Mouse (Mus musculus) fat pad, adult 2 months (tissue): ENCODE results near the gene Cachd1.

Experiments used
- DNase-seq: peaks from one replicate; pipeline ENCODE4 v3.0.0-alpha.2; 2011; ENCODE audit warnings: low read depth, low spot score; ENCODE audit errors: extremely low read depth

Cachd1 gene

DNA sequence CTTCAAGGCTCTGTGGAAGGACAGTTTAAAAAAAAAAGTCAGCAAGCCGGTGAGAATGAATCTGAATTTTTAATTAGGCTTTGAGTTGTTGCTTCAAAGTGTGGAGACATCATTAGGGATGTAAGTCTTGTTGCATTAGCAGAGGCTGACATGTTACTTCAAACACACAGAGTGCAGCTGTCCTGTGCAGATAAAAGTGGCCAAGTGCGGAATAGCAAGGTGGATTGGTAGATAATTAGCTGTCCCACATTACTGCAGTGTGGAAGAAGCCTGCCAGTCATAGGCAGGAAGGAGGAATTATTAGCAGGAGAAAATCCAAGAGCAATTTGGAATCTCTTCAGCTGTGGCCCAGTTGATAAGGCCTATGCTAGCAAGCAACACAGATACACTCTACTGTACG lies 10.7 kb downstream of the Cachd1 start:
- no peak for DNase-seq

DNA sequence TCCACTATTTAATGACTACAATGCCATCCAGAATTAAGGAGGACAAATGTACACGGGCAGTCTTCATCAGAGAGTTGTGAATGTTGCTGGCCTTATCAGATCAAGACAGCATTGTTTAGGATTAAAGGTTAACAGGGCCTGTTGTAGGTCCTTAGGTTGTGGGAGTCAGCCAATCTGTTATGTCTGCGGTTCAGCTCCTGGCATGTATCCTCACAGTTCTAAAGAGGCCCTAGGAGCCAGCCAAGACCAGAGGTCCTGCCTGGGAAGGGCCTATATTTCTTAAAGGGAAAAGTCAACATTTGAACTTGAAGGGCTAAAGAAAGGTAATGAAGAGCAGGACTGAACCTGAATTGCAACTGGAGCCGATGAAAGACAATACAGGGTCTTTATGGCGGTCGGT lies 13.7 kb downstream of the Cachd1 start:
- DNase-seq = peak; percentile 31

DNA sequence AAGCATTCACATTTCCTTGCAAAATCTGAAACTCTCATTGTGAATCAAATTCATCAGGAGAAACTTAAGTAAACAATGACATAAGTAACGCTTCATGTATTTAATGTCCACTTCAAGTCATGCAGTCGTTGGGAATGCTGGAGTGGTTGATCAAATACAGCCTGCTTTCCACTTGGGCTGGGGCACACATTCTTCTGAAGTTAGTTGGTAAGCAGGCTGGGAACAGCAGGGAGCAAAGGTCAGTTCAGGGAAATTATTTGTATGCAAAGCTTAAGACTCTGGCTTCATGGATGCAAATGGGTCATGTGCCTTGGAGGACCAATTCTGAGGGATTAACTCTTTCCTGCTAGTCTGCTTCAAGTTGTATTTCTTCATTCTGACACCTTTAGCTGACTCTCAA lies 16.7 kb downstream of the Cachd1 start:
- no peak for DNase-seq

DNA sequence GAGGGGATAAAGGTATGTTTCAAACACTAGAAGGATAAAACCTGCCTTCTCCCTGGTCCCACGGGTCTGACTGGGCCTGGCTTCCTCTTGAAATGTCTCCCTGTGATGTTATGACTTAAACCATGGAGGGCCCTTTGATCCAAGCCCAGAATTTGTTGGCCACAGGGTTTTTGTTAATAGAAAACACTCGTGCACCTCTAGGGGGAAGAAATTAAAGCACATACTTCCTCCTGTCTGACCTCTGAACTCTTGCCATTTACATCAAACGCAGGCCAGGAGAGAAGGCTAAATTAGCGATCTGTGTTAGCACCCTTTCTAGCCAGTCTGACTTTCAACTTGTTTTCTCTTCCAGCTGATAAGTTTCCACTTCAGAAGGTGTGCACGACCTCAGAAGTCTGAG lies 19.0 kb downstream of the Cachd1 start:
- no peak for DNase-seq

DNA sequence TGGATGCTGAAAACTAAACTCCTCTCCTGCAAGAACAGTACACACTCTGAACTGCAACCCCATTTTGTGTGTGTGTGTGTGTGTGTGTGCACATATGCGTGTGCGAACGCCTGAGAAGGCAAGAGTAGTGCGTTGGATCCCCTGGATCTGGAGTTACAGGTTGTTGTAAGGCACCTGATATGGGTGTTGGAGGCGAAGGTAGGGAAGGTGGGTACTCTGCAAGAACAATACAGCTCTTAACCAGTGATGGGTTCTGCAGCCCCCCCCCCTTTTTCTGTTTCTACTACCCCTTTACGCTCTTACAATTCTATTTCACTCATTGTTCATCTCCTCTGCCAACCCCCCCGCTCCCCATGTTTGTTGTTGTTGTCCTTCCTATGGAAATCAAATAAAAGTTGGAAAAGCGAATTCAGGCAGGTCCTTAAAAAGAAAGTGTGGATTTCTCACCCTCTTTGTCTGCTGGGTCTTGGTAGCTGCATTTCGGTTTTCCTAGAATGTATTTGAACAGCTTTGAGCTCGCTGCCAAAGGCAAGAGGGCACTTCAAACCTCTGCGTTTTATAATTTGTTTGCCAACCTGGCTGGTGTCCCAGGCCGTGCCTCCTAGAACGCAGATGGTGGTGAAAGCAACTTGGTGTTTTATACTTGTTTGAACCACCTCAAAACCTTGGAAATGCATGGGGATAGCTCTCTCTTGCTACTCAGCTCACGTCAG lies 24.4 kb downstream of the Cachd1 start:
- no peak for DNase-seq

DNA sequence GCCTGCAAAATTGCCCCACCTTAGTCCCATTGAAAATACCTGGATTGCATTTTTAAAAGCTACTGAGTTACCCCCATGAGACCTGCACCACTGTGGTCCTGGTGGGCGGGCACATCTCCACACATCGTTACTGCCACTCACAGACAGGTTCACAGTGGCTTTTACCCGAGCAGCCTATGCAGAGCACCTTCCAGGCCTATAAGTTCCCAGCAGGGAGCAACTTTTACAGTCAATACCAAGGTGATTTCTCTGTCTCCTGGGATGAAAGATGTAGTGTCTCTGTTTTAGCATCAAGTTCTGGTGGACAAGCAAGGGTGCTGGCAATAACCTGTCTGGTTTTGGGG lies 24.9 kb downstream of the Cachd1 start:
- DNase-seq = no peak

DNA sequence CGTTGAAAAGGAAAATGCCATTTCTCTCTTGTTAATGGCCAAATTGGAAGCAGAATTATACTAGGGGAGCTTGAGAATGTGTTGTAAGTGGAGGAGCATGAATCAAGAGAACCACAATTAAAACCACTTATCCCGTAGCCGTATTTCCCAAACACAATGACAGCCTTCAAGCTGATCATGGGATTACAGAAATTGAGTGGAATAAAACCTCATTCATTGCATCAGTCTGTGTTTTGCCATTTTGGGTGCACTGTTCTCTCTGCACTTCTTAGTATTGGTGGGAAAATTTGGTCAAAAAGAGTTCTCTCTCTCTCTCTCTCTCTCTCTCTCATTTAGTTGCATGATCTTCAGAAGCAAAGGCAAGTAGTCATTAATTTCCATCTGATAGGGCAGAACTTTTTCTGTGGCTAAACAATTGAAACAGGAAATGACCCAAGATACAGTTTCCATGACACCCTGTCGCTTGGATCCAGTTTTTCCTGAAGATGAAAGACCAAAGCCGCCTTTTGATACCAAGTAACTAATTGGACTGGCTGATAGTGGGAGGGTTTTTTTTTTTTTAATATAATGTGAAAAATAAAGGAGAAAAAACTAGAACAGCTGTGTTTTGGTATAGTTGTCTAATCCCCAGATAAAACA lies 34.7 kb downstream of the Cachd1 start:
- no peak for DNase-seq

DNA sequence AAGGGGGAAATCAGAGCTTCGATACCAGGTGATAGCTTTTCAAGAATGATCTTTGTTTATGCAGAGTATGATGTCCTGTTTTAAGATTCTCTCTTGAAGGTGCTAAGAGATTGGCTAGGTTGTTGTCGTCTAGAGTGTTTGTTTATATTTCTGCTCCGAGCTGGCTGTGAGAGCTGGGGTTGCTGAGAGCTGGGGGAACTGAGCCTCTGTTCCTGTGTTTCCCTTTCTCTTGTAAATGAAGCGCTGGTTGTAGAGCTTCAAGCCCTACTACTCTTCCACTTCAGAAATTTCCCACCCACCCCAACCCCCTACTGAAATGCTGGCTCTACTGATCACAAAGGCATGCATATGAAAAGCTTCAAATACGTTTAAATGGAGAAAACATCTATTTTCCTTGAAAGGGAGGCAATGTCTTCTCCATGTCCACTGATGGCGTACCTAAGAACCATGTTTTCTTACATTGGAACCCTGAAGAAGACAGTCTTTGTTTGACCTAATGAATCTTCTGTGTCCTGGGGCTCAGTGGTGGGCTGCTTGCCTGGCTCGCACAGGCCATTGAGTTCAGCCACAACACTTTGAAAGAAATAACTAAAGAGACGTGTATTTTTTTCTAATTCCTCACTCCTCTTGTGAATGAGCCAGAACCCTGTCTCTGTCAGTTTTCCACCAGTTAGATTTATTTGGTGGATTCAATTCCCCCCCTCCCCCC lies 35.5 kb downstream of the Cachd1 start:
- no peak for DNase-seq

DNA sequence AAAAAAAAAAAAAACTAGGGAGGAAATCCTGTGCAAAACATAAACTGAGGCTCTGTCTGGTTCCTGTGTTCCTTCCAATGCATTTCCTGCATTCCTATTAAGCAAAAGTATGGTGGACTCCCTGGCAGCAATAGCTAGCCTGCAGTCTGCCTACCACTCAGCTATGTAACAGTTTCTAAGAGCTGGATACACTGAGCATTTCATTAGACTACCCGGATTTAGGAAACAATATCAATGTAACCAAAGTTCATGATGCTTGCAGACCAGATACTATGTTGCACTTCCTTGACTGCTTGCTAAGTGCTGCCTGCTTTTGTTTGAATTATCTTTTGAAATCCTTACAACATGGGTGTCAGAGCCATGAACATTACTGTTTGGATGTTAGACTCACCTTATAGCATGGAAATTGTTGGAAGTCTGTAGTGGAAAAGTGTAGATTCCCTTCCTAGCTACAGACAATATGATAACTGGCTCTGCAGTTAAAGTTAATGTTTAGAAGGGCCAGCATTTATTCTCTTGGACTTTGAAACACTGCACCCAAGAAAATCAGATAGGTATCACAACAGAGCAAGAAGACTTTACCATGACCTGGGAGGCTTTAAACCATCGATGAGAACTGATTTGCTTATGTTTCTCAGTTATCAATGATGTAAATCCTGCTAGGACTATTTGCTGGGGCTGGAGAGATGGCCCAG lies 37.4 kb downstream of the Cachd1 start:
- no peak for DNase-seq

DNA sequence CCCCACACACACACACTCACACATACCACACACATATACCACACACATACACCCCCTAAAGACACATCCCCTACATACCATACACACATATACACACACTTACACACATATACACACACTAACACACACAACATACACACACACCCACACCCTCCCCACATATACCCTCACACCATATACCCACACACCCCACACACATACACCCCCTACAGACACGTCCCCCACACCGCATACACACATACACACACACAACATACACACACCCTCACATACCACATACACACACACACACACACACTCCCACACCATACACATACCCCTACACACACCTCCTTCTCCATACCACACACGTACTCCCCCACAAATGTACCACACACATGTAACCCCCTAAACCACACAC lies 42.8 kb downstream of the Cachd1 start:
- no peak for DNase-seq

DNA sequence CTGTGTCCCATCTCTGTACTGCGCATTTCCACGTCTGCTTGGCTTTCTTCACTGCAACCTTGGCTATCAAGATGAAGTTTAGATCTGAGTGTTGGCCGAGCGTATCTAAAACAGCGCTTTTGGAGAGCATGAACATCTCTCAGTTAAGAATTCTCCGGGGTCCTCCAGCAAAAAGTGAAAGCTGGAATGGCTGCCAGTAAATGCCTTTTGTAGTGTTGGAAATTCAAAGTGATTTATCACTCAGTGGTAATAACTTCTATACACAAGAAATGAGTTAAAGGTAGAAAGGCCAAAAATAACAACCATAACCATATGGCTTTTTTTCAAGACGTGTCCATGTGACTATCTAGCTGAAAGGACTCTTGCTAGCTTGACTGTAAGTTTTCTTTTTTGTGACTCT lies 46.1 kb downstream of the Cachd1 start:
- DNase-seq = no peak

DNA sequence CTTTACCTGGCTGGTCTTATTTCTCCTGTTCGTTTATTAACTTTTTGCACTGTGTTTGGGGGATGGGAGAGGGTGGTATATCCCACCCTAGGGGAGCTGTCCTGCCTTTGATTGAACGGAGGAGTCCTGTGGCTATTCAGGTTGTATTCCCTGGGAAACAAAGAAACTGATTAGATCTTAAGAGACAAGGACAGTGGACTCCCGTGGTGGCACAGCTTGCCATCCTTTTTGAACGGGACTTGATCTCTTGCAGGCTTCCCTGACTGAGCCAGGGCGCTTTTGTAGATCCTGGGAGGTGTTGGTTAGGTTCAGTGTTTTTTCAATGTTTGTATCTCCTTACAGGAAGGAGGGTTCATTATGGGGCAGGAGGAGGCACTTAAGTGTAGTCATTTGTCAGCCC lies 50.9 kb downstream of the Cachd1 start:
- DNase-seq = no peak

DNA sequence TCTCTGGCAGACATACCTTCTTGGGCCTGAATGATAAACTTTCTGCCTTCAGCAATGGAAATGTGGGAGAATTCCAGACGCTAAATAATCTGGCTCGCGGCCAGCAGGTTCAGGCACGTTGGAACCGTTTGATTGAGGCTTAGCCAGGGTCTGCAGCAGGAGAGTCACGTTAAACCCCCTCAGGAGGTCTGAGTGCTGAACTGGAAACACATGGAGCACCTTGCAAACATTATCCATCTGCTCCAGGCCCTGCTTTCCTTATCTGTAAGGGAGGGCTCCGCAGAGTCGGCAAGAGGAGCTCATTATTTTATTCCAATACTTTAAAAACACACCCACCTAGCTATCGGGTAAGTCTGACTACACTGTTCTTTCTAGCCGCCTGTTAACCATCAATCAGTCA lies 52.3 kb downstream of the Cachd1 start:
- no peak for DNase-seq

DNA sequence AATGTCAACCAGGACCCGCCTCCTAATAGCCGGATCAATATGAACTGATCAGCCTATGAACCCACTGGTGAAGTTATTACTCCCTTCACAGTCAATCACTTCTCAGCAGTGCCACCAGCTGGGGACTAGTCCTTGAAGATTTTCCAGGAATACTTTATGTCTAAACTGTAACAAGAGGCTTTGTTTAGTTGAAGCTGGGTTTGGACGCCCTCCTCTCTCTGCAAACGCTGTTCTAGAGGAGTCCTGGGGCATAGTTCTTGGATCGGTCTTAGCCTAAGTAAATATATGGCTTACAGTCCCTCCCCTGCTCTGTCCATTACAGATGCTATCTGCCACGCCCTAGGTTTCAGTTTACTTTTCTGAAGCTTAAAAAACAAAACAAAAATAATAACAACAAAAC lies 60.7 kb downstream of the Cachd1 start:
- DNase-seq = no peak

DNA sequence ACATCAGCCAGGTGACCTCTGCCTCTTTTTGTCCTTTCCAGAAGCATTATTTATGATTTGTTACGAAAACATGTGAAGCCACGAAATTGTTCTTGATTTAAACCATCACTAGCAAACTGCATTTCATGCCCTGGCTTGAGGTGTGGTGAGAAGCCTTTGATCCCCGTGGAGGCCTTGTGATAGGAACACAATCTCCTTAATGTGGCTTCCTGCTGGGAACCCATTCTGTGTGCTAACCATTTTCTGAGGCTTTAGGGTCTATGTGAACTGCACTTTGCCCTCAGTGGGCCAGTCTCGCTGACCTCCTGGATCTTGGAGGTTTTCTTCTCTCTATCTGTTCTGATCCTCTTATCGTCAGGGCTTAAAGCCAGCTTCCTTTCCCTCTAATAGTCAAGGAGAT lies 66.2 kb downstream of the Cachd1 start:
- peak; percentile 78 for DNase-seq

DNA sequence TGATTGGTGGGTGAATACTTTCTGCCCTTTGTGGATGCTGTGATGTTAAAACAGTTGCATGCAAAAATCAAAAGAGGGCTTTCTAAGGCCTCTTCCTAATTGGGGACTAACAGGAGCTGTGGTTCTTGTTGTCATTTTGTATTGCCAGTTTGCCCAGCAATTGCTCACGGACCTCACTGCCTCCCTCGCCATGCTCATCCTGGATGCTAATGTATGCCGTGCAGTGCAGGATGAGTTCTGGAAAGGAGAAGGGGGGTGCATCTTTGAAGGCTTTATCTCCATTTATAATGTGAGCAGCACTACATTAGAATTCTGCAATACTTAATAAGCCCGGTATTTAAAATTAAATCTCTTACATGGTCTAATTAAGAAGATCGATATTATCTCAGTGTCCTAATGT lies 66.6 kb downstream of the Cachd1 start:
- no peak for DNase-seq

DNA sequence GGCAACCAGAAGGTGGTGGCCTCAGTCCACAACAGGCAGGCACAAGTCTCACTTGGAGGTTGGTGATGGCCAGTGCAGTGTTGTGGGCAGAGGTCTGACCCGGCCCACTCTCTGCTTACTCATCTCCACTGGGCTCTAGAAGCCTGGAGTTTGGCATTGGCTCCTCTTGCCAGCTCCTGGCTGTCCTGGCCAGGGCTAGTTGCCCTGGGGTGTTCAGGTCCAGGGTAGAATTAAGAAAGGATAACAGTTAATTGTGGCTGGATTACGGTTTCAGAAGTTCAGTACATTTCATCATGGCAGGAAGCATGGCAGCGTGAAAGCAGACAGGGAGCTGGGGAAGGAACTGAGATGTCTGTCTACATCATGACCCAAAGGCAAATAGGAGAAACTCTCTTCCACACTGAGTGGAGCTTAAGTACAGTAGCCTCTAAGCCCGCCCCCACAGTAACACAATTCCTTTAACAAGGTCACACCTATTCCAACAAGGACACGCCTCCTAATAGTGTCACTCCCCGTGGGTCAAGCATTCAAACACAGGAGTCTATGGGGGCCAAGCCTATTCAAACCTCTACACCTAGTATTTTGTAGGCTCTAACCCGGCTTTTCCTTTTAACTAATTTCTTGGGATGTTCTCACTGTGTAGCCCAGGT lies 74.5 kb downstream of the Cachd1 start:
- peak; percentile 84 for DNase-seq

DNA sequence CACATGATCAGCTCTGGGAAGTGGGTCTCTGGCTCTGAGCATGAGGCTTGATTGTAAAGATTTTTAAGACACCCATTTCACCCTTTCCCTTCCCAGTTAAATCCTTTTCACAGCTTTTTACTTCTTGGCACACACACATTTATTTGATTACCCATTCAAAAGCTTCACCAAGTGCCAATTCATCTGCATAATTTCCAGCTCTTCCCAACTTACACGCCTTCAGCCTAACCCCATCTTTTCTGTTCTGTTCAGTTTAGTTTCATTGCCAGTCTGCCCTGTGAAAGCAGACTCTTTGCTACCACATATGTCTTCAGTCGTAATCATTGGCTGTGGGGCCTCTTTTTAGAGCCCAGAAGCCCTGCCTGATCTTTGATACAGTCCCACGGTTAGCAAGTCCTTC lies 76.0 kb downstream of the Cachd1 start:
- DNase-seq = no peak

DNA sequence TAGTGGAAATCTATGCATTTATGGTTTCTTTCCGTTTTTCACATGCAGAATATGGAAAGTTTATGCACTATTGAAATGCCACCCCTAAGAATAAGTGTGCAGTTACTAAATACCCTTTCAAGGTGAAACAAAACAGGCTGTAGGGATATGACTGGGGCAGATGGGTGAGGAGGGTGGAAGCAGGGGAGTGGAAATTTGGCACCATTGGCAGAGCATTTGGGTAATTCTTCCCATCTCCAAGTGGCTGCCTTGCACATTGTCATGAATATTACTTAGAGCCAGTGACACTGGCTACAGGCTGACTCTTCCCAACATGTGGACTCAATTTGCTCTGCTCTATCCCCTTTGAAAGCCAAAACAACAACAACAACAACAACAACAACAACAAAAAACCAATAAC lies 77.0 kb downstream of the Cachd1 start:
- DNase-seq = no peak

DNA sequence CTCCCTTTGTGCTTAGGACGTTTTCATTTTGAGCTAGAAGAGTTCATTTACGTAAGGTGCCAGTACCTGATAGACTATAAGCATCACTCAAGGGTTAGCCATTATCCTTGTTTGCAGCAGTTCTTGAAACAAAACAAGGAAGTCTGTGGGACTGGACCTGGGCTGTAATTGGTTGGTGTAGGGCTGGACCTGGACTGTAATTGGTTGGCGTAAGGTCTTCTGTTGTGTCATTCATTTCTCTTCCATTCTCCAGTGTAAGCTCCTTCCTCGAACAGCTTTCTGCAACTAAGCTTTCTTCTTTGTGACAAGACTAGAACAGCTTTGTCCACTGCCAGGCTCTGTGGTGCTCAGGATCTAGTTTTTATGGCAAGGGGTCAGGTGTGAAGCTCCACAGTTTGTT lies 78.9 kb downstream of the Cachd1 start:
- no peak for DNase-seq

DNA sequence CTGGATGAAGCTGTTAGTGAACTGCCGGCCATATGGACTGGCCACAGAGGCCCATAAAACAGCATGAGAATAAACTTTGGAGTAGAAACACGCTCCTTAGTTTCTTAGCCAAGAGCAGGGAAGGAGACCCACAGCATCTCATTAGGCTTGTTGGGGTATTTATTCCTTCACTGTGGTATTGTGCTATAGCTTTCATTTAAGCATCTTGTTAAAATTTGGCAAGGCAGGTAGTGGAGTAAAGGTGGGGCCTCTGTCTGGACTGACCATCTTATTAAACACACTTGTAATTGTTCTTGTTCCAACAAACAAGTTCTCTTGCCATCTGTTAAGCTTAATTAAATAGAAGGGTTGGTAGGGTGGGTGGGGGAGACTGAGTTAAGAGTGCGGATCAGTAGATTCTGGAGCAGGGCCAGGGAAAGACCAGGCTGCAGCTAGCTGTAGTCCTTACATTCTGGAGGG lies 81.0 kb downstream of the Cachd1 start:
- DNase-seq = no peak
